Comparison of ENCODE assay signal across 28 mouse cellular contexts in the genomic region with DNA sequence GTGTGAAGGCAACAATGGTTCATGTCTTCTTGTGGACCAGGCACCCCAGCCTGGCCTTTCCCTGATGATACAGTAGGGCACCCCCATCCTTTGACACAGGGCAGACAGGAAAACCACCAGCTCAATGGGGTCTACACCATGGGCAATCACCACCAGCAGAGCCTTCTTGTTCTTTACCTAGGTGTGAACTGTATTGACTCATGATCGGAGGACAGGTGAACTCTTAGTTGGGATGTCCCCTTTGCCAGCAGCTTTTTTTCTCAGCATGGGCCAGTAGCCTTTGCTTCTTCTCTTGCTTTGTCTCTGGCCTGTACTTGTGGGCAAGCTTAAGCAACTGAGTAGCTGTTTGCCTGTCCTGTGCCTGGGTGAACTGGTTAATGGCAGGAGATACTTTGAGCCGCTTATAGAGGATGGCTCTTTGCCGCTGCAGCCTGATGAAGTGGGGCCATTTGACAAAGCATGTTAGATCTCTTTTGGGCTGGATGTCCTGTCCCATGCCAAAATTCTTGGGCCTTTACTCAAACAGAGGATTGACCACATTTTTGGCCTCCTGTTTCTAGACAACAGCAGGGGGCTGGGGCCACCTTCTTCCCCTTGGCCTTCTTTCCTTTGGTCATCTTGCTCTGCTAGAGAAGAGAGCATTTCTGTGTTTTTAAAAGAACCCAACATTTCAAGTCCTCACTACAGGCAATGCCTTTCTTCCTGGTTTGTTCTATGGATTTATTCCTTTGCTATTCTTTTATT.
"Had no signal": no experiment of that assay in that cellular context is flagged by ENCODE, and none has a peak within 500 bp of the region (broad histone marks: within the 10 kb centered on the region; RNA-seq: fewer than 3 reads in every experiment).

No protein-coding gene starts in this region.

- H3K27me3 ChIP-seq: heart, embryonic 13.5 days; heart, embryonic 15.5 days; hindbrain, embryonic 13.5 days; hindbrain, embryonic 15.5 days; kidney, embryonic 15.5 days; limb, embryonic 12.5 days; liver, embryonic 13.5 days; liver, embryonic 15.5 days had no signal

- DNase-seq: gastrocnemius, adult 2 months; gastrocnemius, postnatal 10 days; gastrocnemius, postnatal 25 days; heart, adult 18-20 months; heart, postnatal 14 days; heart, postnatal 36 days; kidney, adult 11 months; kidney, adult 2 months; kidney, adult 9 months; kidney, postnatal 25 days; kidney, postnatal 4 days; liver; liver, embryonic 13.5 days had no signal

- H3K9ac ChIP-seq: heart, embryonic 13.5 days; heart, embryonic 15.5 days; hindbrain, embryonic 13.5 days; hindbrain, embryonic 15.5 days; kidney, embryonic 15.5 days; limb, embryonic 12.5 days; liver, embryonic 13.5 days; liver, embryonic 15.5 days had no signal

- H3K4me2 ChIP-seq: heart, embryonic 13.5 days; heart, embryonic 15.5 days; hindbrain, embryonic 13.5 days; hindbrain, embryonic 15.5 days; kidney, embryonic 15.5 days; limb, embryonic 12.5 days; liver, embryonic 11.5 days; liver, embryonic 13.5 days; liver, embryonic 15.5 days had no signal

- H3K36me3 ChIP-seq: heart, embryonic 10.5 days; heart, embryonic 13.5 days; heart, embryonic 15.5 days; hindbrain, embryonic 13.5 days; hindbrain, embryonic 15.5 days; kidney, embryonic 15.5 days; limb, embryonic 10.5 days; limb, embryonic 12.5 days; liver, embryonic 13.5 days; liver, embryonic 15.5 days had no signal

- H3K4me3 ChIP-seq: gastrocnemius, adult 2 months; heart, embryonic 10.5 days; heart, embryonic 13.5 days; heart, embryonic 15.5 days; hindbrain, embryonic 13.5 days; hindbrain, embryonic 15.5 days; kidney, embryonic 15.5 days; layer of hippocampus, adult 2 months; left cerebral cortex, adult 2 months; limb, embryonic 10.5 days; limb, embryonic 12.5 days; liver, embryonic 13.5 days; liver, embryonic 15.5 days had no signal

- ATAC-seq: hindbrain, postnatal 0 days; intestine, embryonic 16.5 days had no signal

- H3K27ac ChIP-seq: gastrocnemius, adult 2 months; heart, embryonic 10.5 days; heart, embryonic 13.5 days; heart, embryonic 15.5 days; hindbrain, embryonic 13.5 days; hindbrain, embryonic 15.5 days; hindbrain, postnatal 0 days; kidney, embryonic 15.5 days; kidney, postnatal 0 days; layer of hippocampus, adult 2 months; left cerebral cortex, adult 2 months; limb, embryonic 10.5 days; limb, embryonic 12.5 days; liver, embryonic 13.5 days; liver, embryonic 15.5 days had no signal

- H3K9me3 ChIP-seq: heart, embryonic 10.5 days; heart, embryonic 13.5 days; heart, embryonic 15.5 days; hindbrain, embryonic 13.5 days; hindbrain, embryonic 15.5 days; kidney, embryonic 15.5 days; limb, embryonic 10.5 days; limb, embryonic 12.5 days; liver, embryonic 13.5 days; liver, embryonic 15.5 days had no signal

- H3K4me1 ChIP-seq: heart, embryonic 10.5 days; heart, embryonic 13.5 days; heart, embryonic 15.5 days; hindbrain, embryonic 13.5 days; hindbrain, embryonic 15.5 days; kidney, embryonic 15.5 days; limb, embryonic 10.5 days; limb, embryonic 12.5 days; liver, embryonic 13.5 days; liver, embryonic 15.5 days had no signal
